Mouse (Mus musculus) Patski (cell line): Measurements from ENCODE around the gene Sox2. TPM values are rescaled to one million over a fixed set of nuclear protein-coding genes. Genes with fewer than 3 reads are reported as not detected.

Experiments used
- ATAC-seq: fragments of 100-300 bp; one replicate; pipeline ENCODE4 v1.8.0; 2021
- CTCF ChIA-PET: fragments of 350-600 bp; sonication (Branson Sonifier 250); formaldehyde crosslinking; loops from one replicate; lab custom pipeline; 2022; ENCODE audit warnings: inconsistent platforms; lab: Charles Lee
- POLR2A ChIA-PET: fragments of 350-600 bp; sonication (Branson Sonifier 250); formaldehyde crosslinking; loops from one replicate; lab custom pipeline; 2022; ENCODE audit warnings: antibody characterized with exemption, inconsistent platforms; lab: Charles Lee
- DNase-seq: peaks from one replicate; pipeline ENCODE4 v3.0.0-alpha.2; 2011; ENCODE audit warnings: low read depth, low spot score
- H3K27me3 ChIP-seq: fragments of 371-371 bp; one replicate; pipeline ENCODE4 v1.5.1; 2021
- CTCF ChIP-seq: fragments of 100-300 bp; IDR thresholded peaks from one replicate; pipeline ENCODE4 v1.5.1; 2021
- in situ Hi-C: fragments of 300-500 bp; cut with MboI; formaldehyde crosslinking; loops from 3 replicates; pipeline ENCODE4 v1.11.1; 2018; ENCODE audit warnings: low pct_unique_long_range_greater_than_20kb, mixed read lengths
- polyA plus RNA-seq: library from polyadenylated mRNA; unstranded; gene quantifications from one replicate; pipeline ENCODE4 v1.2.3, GENCODE M21; 2021

Sox2 gene
- polyA plus RNA-seq = 0.17 TPM

DNA sequence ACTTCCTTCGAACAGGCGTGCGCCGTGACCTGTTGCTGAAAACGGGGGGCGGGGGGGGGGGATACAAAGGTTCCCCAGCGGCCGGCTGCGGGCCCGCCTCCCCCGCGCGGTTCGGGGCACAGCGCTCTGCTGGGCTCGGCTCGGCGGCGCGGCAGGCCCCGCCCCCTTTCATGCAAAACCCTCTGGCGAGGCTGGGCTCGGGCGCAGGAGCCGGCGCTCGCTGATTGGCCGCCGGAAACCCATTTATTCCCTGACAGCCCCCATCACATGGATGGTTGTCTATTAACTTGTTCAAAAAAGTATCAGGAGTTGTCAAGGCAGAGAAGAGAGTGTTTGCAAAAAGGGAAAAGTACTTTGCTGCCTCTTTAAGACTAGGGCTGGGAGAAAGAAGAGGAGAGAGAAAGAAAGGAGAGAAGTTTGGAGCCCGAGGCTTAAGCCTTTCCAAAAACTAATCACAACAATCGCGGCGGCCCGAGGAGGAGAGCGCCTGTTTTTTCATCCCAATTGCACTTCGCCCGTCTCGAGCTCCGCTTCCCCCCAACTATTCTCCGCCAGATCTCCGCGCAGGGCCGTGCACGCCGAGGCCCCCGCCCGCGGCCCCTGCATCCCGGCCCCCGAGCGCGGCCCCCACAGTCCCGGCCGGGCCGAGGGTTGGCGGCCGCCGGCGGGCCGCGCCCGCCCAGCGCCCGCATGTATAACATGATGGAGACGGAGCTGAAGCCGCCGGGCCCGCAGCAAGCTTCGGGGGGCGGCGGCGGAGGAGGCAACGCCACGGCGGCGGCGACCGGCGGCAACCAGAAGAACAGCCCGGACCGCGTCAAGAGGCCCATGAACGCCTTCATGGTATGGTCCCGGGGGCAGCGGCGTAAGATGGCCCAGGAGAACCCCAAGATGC, at the start of gene Sox2:
Sox2 (plus strand) TSS at position 680 of the 895 bp plus-strand sequence.
- ChIA-PET POLR2A (interaction anchor here (0.6 kb wide), 2 partner anchors 250 to 394 kb away, joined by 3 to 4 read pairs; no protein-coding TSS in a partner anchor), CTCF (interaction anchor here (0.6 to 2.2 kb wide), 3 partner anchors 80 to 674 kb away, joined by 3 to 5 read pairs (median 4); no protein-coding TSS in a partner anchor)
- DNase-seq = no peak
- peak; percentile 60 for ATAC-seq
- TF ChIP-seq CTCF = no peak
- in situ Hi-C loops = loop anchor here (5.0 to 10.0 kb wide), 3 partner anchors 315 to 447 kb away; no protein-coding TSS in a partner anchor
- peaks cover 89% of the 10 kb centered on the region for H3K27me3 ChIP-seq

DNA sequence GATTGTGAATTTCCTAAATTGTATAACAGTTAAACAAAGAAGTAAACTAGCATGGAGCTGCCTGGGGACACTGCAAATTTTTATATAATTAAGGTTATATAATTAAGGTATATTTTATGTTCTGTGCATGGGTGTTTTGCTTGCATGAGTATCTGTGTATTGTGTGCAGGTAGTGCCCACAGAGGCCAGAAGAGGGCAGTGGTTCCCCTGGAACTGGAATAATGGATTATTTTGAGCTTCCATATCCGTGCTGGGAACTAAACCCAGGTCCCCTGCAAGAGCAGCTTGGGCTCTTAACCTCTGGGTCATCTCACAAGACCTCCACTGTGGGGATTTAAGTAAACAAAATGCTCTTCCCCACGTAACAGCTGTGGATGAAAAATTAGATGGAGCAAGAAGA, 49.1 kb upstream of the Sox2 start:
- peaks cover 8% of the 10 kb centered on the region for H3K27me3 ChIP-seq
- DNase-seq = no peak
- in situ Hi-C loops = no loop called here
- CTCF ChIA-PET = no interaction called here
- peak; percentile 42 for TF ChIP-seq CTCF
- ATAC-seq = no peak
- POLR2A ChIA-PET = interaction anchor here (0.6 kb wide), 1 partner anchor 219 kb away, joined by 3 read pairs; no protein-coding TSS in a partner anchor

DNA sequence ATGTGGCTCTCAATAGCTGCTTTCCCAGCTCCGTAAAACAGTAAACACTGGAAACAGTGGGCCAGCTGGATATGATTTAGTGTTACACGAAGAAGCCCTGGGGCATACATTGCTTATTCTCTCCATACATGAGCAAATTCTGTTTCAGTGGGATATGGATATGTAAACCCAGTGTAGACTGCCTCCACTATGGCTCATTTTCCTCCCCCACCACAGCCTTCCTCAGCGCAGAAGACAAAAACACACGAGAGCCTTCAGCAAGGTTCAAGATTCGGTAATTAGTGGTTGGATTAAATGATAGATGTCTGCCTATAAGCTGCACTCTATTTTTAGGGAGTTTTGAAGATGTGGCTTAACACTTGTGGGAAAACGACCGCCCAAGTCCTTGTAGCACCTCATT, 36.1 kb upstream of the Sox2 start:
- CTCF ChIA-PET = no interaction called here
- no peaks in the 10 kb centered on the region for H3K27me3 ChIP-seq
- POLR2A ChIA-PET = no interaction called here
- TF ChIP-seq CTCF = no peak
- in situ Hi-C loops = no loop called here
- DNase-seq (no peak), ATAC-seq (no peak)

DNA sequence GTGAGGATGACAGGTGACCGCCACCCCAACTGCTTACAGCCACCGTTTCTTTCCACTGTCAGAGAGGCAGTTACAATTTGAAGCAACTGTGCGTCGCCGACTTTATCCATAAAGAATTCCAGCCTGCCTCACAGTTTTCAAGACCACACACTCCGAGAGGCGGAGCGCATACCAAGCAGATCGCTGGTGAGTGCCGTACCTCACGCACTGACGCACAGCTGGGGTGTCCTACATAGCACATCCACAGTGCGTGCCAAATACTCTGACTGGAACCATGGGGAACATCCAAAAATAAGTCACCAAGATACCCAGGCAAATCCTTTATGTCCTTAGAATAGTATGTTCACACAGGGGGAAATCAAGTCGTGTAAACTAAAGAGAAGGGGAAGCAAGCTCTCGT, 34.7 kb upstream of the Sox2 start:
- POLR2A ChIA-PET = no interaction called here
- no peaks in the 10 kb centered on the region for H3K27me3 ChIP-seq
- ATAC-seq (no peak), DNase-seq (no peak)
- in situ Hi-C loops = no loop called here
- TF ChIP-seq CTCF = no peak
- CTCF ChIA-PET = no interaction called here

DNA sequence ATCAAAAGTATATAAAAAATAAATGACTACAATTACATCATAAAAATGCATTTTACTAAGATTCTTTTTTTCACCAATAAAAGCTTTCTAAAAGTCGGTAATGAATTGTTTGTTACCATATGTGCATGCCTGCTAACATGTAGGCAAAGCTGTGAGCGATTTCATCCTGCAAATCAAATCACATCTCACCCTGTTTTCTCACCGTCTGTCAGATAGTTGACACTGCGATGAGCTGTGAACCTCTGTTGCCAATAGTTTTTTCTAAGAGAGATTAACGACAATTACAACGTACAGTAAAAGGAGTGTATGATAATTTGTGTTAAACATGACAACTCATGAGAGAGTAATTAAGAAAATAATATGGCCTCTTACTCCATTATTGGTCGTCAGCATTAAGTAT, 31.3 kb upstream of the Sox2 start:
- ATAC-seq (no peak), DNase-seq (no peak)
- in situ Hi-C loops = no loop called here
- no peaks in the 10 kb centered on the region for H3K27me3 ChIP-seq
- CTCF ChIA-PET = interaction anchor here (1.0 kb wide), 1 partner anchor 9 kb away, joined by 3 read pairs; no protein-coding TSS in a partner anchor
- TF ChIP-seq CTCF = no peak
- POLR2A ChIA-PET = no interaction called here

DNA sequence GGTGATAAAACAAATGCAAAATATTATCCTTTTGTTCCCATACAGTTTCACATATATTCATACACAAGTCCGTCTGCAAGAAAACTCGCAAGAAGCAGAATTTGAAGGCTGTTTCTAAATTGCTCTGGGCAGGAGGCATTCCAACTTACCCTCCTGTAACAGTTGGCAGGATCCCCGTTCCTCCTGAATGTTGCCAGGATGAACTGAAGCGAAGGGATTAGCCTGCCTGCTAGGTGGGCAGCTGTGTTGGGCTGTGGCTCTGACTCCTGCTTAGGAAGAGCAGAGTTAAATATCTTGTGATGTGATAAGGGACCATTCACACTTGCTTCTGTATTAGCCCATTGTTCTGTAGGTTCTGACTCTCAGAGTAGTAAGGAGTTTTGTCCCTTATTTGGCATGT, 30.1 kb upstream of the Sox2 start:
- in situ Hi-C loops = no loop called here
- DNase-seq = no peak
- no peaks in the 10 kb centered on the region for H3K27me3 ChIP-seq
- ChIA-PET CTCF (no interaction called here), POLR2A (no interaction called here)
- no peak for TF ChIP-seq CTCF
- no peak for ATAC-seq

DNA sequence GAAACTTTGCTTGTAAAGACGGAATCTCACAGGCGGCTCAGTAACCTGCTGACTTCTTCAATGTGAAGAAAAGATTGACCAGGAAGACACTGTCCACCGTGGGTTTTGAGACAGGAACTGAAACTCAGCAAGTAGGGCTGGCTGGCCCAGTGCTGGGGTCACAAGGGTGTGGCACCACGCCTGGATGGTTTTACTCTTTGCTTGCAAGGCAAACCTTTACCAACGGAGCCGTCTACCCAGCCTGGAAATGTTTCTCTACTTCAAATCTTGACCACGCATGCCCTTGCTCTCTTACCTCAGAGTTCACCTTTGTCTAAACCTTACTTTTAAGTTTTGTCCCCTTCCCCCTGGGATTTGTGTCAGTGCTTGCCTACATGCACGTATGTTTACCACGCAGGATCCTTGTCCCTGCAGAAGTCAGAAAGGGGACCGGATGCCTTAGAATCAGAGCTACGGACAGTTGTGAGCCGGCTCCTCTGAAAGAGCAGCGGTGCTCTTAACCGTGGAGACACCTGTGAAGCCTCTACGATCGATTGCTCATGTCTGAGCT, 25.4 kb upstream of the Sox2 start:
- CTCF ChIA-PET = no interaction called here

DNA sequence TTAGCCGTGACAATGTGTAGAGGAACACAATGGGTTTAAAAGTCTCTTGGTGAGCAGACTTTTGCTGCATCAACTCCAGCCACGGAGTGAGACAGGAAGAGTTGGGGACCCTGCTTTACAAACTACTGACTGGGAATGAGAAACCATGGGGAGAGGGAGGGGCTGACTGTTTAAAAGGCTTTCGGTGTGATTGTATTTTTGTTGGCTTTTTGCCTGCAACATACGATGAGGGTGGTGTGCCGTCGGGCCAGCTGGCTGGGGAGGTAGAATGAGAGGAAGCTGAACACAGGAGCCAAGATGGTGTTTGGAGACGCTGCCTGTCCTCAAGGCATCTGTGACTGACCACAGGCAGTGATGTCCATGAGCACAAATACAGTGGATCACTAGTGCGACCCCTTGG, 23.7 kb upstream of the Sox2 start:
- peaks cover 30% of the 10 kb centered on the region for H3K27me3 ChIP-seq
- in situ Hi-C loops = no loop called here
- no peak for DNase-seq
- no peak for TF ChIP-seq CTCF
- ChIA-PET CTCF (no interaction called here), POLR2A (interaction anchor here (0.6 kb wide), 1 partner anchor 32 kb away, joined by 4 read pairs; no protein-coding TSS in a partner anchor)
- ATAC-seq = no peak

More for the DNA sequence above, 25.4 kb upstream of the Sox2 start:
- DNase-seq = no peak
- no peak for TF ChIP-seq CTCF
- in situ Hi-C loops = no loop called here
- ATAC-seq = no peak
- POLR2A ChIA-PET = no interaction called here
- H3K27me3 ChIP-seq = peaks cover 18% of the 10 kb centered on the region

DNA sequence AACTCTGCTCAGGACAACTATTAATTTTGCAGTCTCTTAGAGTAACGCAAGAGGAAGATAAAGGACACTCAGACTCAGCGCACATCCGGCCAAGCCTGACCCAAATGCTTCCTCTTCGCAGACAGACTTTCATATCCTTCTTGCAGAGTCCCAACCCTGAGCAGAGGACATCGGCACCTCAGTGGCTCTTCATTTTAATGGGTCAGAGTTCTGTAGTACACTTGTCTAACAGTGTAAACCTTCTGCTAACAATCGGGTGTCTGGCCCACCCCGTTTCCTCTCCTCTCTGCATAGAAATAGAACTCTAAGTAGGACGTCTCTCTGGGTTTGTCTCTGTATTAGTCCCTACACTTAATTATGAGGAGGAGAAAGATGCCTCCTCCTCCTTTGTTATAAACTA, 20.2 kb upstream of the Sox2 start:
- TF ChIP-seq CTCF = no peak
- no peak for ATAC-seq
- peaks cover 43% of the 10 kb centered on the region for H3K27me3 ChIP-seq
- in situ Hi-C loops = loop anchor here (10.0 kb wide), 1 partner anchor 675 kb away; no protein-coding TSS in a partner anchor
- ChIA-PET POLR2A (no interaction called here), CTCF (interaction anchor here (1.2 kb wide), 1 partner anchor 9 kb away, joined by 6 read pairs; no protein-coding TSS in a partner anchor)
- no peak for DNase-seq

DNA sequence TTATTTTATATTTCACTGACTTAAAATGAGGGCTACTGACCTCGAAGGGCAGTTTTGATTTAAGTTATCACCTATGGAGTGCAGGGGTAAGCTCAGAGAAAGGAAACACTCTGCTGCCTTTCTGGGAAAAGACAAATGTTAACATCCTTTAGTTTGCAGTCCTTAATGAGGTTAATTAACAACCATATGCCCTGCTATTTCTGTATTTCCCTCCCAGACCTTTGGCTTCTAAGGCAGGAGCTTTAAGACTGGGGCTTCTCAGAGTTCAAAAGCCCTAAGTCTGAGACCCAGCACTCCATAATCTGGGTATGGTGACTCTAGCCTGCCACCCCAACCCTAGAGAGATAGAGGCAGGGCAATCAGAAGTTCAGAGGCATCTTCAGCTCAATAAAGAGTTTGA, 19.5 kb upstream of the Sox2 start:
- peaks cover 43% of the 10 kb centered on the region for H3K27me3 ChIP-seq
- CTCF ChIA-PET = interaction anchor here (1.2 kb wide), 1 partner anchor 8 kb away, joined by 6 read pairs; no protein-coding TSS in a partner anchor
- TF ChIP-seq CTCF = no peak
- ATAC-seq (no peak), DNase-seq (no peak)
- POLR2A ChIA-PET = no interaction called here
- in situ Hi-C loops = loop anchor here (10.0 kb wide), 1 partner anchor 676 kb away; no protein-coding TSS in a partner anchor
